Mouse (Mus musculus): Measurements from ENCODE around the gene Mtr. TPM values are rescaled to one million over a fixed set of nuclear protein-coding genes. Genes with fewer than 3 reads are reported as not detected.

Gene Mtr
- polyA plus RNA-seq, 1 experiment from 2014 or later = 11.4 TPM

Other genes with a start within 250 kb of the Mtr start
- gene Ryr2, start 151.2 kb downstream of the Mtr start, polyA plus RNA-seq (2015; fragmentation: Nextera tagmentation; extraction: Ambion mirVana) = 31.5 and 33.3 TPM in 2 replicates
- 1,874 and 1,903 TPM in 2 replicates for gene Actn2, start 82.6 kb upstream of the Mtr start, polyA plus RNA-seq (2015; fragmentation: Nextera tagmentation; extraction: Ambion mirVana)
- 8.4 and 8.6 TPM in 2 replicates for gene Heatr1, start 136.9 kb upstream of the Mtr start, polyA plus RNA-seq (2015; fragmentation: Nextera tagmentation; extraction: Ambion mirVana)
- gene Lgals8, start 206.8 kb upstream of the Mtr start, polyA plus RNA-seq (2015; fragmentation: Nextera tagmentation; extraction: Ambion mirVana) = 17.9 and 19.8 TPM in 2 replicates